Mouse (Mus musculus) bone marrow macrophage, adult 2 months (primary cell): ENCODE measurements around the gene Rasa2. TPM values are rescaled to one million over a fixed set of nuclear protein-coding genes. Genes with fewer than 3 reads are reported as not detected.

Source experiments
- H3K27ac ChIP-seq: 2 replicates; pipeline ENCODE4 v1.5.1; 2012; ENCODE audit warnings: low read depth, low read length; ENCODE audit not compliant: insufficient read depth
- H3K4me1 ChIP-seq: 2 replicates; pipeline ENCODE4 v1.6.1; 2012; ENCODE audit warnings: low read length; ENCODE audit not compliant: control insufficient read depth, insufficient read depth
- H3K4me3 ChIP-seq: 2 replicates; pipeline ENCODE4 v1.5.1; 2012; ENCODE audit warnings: mild to moderate bottlenecking, low read length, moderate library complexity; ENCODE audit not compliant: insufficient read depth
- CTCF ChIP-seq: IDR thresholded peaks from 2 replicates; pipeline ENCODE4 v1.5.1; 2012; ENCODE audit warnings: low read depth, mild to moderate bottlenecking, low read length, moderate library complexity
- POLR2A ChIP-seq: IDR thresholded peaks from 2 replicates; pipeline ENCODE4 v1.6.1; 2012; ENCODE audit warnings: mild to moderate bottlenecking, low read depth, low read length, borderline replicate concordance
- polyA plus RNA-seq: library from polyadenylated mRNA; stranded (reverse); fragments of >200 nt; gene quantifications from 2 replicates; pipeline ENCODE4 v1.2.4, GENCODE M21; 2012; ENCODE audit not compliant: missing spikeins, insufficient read depth, insufficient read length

The Rasa2 gene
- polyA plus RNA-seq, 1 experiment = 5.2 TPM

DNA sequence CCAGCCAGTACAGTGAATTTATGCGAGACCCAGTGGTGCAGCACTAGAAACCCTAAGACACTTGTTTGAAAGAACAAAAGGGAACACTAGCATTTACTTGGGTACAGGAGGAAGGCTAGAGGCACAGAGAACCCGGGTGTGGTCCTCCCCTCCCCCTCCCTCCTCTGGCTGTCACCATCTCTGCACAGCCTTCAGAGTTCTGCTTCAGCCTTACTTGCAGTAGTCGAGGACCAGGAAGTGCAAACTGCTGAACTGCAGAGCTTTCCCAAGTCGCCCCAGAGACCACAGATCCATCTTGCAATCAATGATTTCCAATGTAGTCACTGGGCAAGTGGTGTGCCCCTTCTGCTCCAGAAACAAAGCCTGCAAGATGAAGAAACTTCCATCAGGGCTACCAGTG, 114.0 kb downstream of the Rasa2 start:
- Histone ChIP-seq H3K4me3 (no peak overlapping the region), H3K27ac (peak overlapping the region; percentile 35), H3K4me1 (peaks cover 21% of the 10 kb centered on the region)
- TF ChIP-seq CTCF (no peak), POLR2A (no peak)

DNA sequence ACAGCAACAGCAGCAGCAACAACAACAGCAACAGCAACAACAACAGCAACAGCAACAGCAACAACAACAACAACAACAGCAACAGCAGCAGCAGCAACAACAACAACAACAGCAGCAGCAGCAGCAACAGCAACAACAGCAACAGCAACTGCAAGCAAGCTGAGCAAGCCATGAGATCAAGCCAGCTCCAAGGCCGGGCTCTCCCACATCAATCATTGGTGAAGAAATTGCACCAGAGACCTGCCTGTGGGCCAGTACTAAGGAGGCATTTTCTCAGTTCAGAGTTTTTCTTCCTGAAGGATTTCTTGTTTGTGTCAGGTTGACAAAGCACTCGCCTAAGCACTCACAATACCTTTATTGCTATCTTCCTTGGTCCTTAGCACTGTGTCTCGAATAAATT, 114.6 kb downstream of the Rasa2 start:
- Histone ChIP-seq H3K4me1 (peaks cover 21% of the 10 kb centered on the region), H3K27ac (no peak overlapping the region), H3K4me3 (no peak overlapping the region)
- TF ChIP-seq POLR2A (no peak), CTCF (no peak)

DNA sequence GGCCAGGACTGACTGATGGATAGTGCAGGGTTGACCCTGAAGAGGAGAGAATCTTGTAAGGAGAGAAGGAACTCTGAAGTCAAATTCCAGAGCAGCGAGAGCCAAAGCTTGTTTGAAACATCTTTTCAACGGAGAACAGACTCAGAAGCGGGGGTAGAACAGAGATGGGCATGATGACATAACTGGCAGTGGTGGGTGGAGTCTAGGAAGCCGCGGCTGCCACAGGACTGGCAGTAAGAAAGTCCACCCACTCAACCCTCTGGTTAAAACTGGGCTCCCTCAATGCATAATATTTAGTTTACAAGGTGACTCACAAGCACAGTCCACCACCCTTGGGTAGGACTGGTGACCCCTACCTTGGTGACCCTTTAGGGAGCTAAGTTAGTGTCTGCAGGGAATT, 115.7 kb downstream of the Rasa2 start:
- Histone ChIP-seq H3K27ac (no peak overlapping the region), H3K4me3 (no peak overlapping the region), H3K4me1 (peaks cover 21% of the 10 kb centered on the region)
- TF ChIP-seq POLR2A (no peak), CTCF (no peak)

DNA sequence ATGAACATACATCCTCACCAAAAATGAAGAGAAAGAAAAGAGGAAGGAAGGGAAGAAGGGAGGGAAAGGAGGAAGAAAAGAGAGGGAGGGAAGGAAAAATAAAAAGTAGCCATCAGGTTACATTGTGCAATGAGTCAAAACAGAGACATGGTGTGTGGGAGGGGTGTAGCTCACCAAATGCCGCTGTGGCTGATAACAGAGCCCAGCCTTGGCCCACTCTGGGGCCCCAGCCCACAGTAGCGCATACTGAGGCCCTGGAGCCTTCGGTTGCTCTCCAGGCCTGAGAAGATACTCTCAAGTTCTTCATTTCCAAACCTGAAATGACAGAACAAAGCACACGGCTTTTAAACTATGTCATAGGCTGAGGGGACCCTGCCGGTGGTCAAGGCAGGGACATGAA, 117.1 kb downstream of the Rasa2 start:
- no peak overlapping the region for H3K4me3 ChIP-seq

DNA sequence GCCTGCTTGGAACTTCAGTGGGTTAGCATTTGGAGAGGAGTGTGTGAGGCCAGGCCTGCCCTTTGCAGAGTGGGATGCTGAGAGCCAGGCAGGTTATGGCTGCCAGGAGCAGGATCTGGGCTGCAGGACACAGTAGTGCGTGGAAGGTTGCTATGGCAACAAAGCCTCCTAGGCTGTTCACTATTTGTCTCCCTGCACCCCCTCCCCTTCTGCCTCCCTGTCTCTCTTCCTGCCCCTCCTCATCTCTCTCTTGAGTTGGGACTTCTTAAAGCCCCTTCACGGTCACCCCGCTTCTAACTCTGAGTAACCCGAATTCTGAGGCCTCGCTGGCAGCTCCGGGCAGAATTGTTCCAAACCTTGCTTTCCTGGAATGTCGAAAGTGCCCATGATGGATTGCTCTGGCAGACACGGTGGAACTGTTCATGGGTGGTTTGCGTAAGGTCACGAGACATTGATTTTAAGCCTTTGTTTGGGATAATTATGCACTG, 125.4 kb downstream of the Rasa2 start:
- Histone ChIP-seq H3K27ac (no peak overlapping the region), H3K4me3 (no peak overlapping the region), H3K4me1 (0 out of 2 replicates have a peak, but pooled peaks cover 2% of the 10 kb centered on the region)
- TF ChIP-seq CTCF = no peak
- no peak for TF ChIP-seq POLR2A

More for the DNA sequence above, 117.1 kb downstream of the Rasa2 start:
- Histone ChIP-seq H3K27ac (no peak overlapping the region), H3K4me1 (peaks cover 21% of the 10 kb centered on the region)
- TF ChIP-seq CTCF (no peak), POLR2A (no peak)

DNA sequence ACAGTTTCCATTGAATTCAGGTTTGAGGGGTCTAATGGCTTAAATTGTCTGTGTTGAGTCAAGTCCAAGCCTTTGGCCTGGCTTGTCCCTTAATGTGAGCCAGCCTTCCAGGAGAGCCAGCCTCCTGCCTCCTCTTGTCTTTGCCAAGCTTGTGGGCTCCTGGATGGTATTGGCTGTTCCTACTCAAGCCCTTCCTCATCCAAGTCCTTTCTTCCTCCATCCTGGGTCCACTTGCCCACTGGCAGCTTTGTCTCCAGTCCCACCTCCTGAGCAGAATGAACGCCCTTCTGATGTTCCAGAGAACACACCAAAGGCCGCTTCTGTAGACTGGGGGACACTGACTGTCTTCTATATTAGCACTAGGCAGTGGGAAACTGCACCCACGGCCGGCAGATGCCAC, 126.3 kb downstream of the Rasa2 start:
- no peak for TF ChIP-seq CTCF
- TF ChIP-seq POLR2A = no peak
- H3K4me3 ChIP-seq = no peak overlapping the region
- no peak overlapping the region for H3K27ac ChIP-seq
- H3K4me1 ChIP-seq = 0 out of 2 replicates have a peak, but pooled peaks cover 2% of the 10 kb centered on the region

DNA sequence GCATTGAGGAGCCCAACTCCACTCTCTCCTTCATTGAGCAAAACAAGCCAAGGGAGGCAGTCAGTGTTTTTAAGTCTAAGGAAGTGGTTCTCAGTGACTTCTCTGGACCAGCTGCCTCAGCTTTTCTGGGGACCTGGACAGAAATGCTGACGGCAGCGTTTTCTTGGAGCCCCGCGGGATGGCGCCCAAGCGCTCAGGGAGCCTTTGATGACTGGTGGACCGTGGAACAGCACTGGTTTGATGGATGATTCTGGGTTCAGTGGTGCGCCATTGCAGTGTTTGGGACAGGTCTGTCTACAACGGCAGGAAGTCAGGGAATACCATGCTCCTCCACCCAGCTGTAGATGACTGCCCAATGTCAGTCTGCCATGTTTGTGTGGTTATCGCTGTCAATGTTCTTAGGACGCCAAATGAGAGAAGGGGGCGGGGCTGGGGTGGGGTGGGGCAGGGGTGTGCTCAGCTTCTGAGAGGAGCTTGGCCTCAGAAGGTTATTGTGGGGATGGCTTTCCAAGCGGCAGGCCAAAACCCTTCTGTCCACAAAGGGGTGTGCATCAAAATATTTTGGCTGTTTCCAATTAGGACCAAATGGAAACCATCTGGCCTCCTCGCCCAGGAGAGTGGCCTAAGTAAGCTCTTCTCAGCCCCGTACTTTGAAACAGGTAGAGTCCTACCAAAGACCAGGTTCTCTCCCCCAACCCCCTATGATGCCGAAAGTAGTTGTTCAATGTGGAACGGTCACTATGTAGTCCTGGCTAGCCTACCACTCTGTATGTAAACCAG, 127.1 kb downstream of the Rasa2 start:
- TF ChIP-seq CTCF (no peak), POLR2A (no peak)
- Histone ChIP-seq H3K4me3 (no peak overlapping the region), H3K4me1 (0 out of 2 replicates have a peak, but pooled peaks cover 2% of the 10 kb centered on the region), H3K27ac (no peak overlapping the region)

DNA sequence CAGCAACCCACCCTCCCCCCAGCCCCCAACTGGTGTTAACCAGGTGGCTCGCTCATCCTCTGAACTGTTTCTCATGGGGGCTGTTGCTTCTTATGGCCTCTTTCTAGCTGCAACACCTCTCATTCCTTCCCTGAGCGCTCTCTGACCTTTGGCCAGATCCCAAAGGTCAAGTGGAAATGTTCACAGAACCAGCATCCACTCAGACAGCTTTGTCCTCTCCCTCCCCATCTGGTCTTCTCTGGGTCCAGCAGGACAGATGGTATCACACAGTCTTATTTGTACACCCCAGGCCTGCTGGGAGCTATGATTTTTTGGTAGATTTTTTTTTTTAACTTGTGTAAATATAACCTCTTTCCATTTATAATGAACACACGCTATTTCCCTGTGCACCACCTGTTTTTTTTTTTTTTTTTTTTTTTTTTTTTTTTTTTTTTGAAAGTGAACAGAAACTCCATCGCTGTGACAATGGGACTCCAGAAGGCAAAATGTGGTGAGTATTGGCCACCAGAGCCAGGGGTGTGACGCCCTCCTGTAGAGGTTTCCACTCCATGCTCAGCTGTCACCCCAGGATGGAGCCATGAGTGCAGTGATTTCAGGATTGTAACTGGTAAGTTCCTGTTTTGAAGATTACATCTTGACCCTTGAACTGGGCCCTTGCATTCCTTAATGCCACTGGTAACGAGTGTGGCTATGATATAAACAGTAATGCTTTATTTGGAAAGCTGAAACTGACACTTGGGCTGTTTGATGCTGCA, 128.4 kb downstream of the Rasa2 start:
- TF ChIP-seq POLR2A (no peak), CTCF (no peak)
- Histone ChIP-seq H3K4me1 (0 out of 2 replicates have a peak, but pooled peaks cover 2% of the 10 kb centered on the region), H3K4me3 (no peak overlapping the region), H3K27ac (no peak overlapping the region)

DNA sequence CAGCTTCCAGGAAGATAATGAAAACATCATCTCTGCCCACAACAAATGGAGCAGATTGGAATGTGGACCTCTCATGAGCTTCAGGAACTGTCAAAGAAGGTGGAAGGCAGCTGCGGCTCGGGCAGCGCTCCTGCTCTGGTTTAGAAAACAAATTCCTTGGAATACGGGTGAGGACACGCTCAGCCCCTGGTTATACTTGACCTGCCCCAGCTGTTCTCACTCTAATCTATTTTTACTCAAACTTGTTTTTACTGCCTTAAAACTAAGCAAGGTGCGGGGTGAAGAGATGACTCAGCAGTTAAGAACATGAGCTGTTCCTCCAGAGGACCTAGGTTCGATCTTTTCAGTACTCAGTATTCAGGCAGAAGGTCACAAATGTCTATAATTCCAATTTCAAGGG, 130.2 kb downstream of the Rasa2 start:
- H3K4me1 ChIP-seq = 0 out of 2 replicates have a peak, but pooled peaks cover 2% of the 10 kb centered on the region
- no peak for TF ChIP-seq POLR2A
- TF ChIP-seq CTCF = no peak
- no peak overlapping the region for H3K4me3 ChIP-seq
- H3K27ac ChIP-seq = no peak overlapping the region

DNA sequence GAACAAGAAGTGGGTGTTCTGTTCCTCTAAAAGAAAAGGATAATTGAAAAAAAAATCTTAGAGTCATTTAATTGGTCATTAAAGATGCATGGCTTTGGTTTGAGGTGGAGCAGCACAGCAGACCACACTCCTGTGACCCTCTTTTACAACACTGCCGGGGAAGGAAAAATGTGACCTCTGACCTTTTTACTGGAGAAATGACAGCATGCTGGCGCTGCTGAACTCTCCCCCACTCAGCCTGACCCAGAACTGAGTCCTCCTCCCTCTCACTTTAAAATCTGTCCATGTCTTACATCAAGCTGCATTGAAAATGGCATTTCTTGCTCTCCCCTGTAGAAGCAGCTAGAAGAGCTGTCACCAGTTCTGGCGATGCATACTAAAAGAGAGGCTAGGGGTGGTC, 138.2 kb downstream of the Rasa2 start:
- Histone ChIP-seq H3K4me3 (no peak overlapping the region), H3K27ac (no peak overlapping the region), H3K4me1 (no peaks in the 10 kb centered on the region)
- no peak for TF ChIP-seq POLR2A
- no peak for TF ChIP-seq CTCF
